Mouse (Mus musculus) heart, embryonic 12.5 days (tissue): ENCODE measurements around the gene Arpc5l. TPM values are rescaled to one million over a fixed set of nuclear protein-coding genes. Genes with fewer than 3 reads are reported as not detected.
A peak's percentile ranks its signal among the peaks of the same experiment; 100 is the strongest.

Experiments used
- ATAC-seq: fragments of 200-750 bp; cut with Nextera tagmentation; 2 replicates; pipeline ENCODE4 v1.8.0; 2017; ENCODE audit warnings: moderate TSS enrichment, moderate library complexity; ENCODE audit not compliant: insufficient number of reproducible peaks, low FRiP score
- H3K27ac ChIP-seq: fragments of 300-500 bp; sonication (generic); 2 replicates; pipeline ENCODE4 v1.5.1; 2016; ENCODE audit warnings: mild to moderate bottlenecking, moderate library complexity; ENCODE audit not compliant: poor library complexity, severe bottlenecking
- H3K27me3 ChIP-seq: fragments of 300-500 bp; sonication (generic); replicated peaks from 2 replicates; pipeline ENCODE4 v1.6.1; 2016; ENCODE audit warnings: mild to moderate bottlenecking, moderate library complexity
- H3K36me3 ChIP-seq: fragments of 300-500 bp; sonication (generic); 2 replicates; pipeline ENCODE4 v1.6.1; 2016; ENCODE audit warnings: mild to moderate bottlenecking, moderate library complexity
- H3K4me1 ChIP-seq: fragments of 300-500 bp; sonication (generic); replicated peaks from 2 replicates; pipeline ENCODE4 v1.6.1; 2016; ENCODE audit warnings: mild to moderate bottlenecking
- H3K4me2 ChIP-seq: fragments of 300-500 bp; sonication (generic); 2 replicates; pipeline ENCODE4 v1.6.1; 2016; ENCODE audit warnings: mild to moderate bottlenecking, moderate library complexity
- H3K4me3 ChIP-seq: fragments of 300-500 bp; sonication (generic); 2 replicates; pipeline ENCODE4 v1.5.1; 2016; ENCODE audit warnings: mild to moderate bottlenecking
- H3K9ac ChIP-seq: fragments of 300-500 bp; sonication (generic); 2 replicates; pipeline ENCODE4 v1.6.1; 2016; ENCODE audit warnings: mild to moderate bottlenecking, moderate library complexity
- H3K9me3 ChIP-seq: fragments of 300-500 bp; sonication (generic); replicated peaks from 2 replicates; pipeline ENCODE4 v1.6.1; 2016; ENCODE audit warnings: mild to moderate bottlenecking, moderate library complexity
- WGBS: fragments of 180-500 bp; shearing (Covaris S2); methylation state at CpG from one replicate; pipeline ENCODE4 v1.1.7; 2016; 5-methylcytosine and 5-hydroxymethylcytosine counted together
- polyA plus RNA-seq: library from polyadenylated mRNA; unstranded; fragments of >200 nt; fragmentation: Nextera tagmentation; extraction: Ambion mirVana; gene quantifications from 2 replicates; pipeline ENCODE4 v1.2.1, GENCODE M21; 2016

Gene Arpc5l
- polyA plus RNA-seq, 1 experiment from 2014 or later, result 82.3 TPM

DNA sequence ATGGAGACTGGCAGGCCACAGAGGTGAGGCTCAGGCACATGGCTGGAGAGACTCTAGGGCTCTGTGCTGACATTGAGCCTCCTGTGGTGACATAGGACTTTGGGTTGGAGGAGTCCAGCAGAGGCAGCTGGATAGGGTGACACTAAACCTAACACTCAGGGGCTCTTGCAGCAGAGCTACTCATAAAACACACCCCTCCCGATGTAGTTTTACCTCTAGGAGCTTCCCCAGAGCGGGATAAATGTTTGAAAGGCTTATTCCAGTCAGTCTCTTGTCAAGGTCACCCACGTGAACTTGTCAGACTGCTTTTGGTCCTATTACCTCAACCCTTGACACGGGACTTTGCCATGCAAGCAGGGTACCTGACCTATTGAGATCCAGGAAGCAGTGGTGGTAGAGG lies 5.8 kb upstream of the Arpc5l start:
- peaks cover 44% of the 10 kb centered on the region for H3K36me3 ChIP-seq
- H3K27me3 ChIP-seq, result no peaks in the 10 kb centered on the region
- H3K27ac ChIP-seq, result no peak overlapping the region; the same call in 1 of the 2 replicates
- no peak overlapping the region for H3K4me2 ChIP-seq
- 48% methylated on average over 4 of the region's 4 CpGs for WGBS
- no peak overlapping the region for H3K9ac ChIP-seq
- no peaks in the 10 kb centered on the region for H3K9me3 ChIP-seq
- no peak overlapping the region for H3K4me3 ChIP-seq
- peaks cover 38% of the 10 kb centered on the region for H3K4me1 ChIP-seq
- no peak for ATAC-seq

DNA sequence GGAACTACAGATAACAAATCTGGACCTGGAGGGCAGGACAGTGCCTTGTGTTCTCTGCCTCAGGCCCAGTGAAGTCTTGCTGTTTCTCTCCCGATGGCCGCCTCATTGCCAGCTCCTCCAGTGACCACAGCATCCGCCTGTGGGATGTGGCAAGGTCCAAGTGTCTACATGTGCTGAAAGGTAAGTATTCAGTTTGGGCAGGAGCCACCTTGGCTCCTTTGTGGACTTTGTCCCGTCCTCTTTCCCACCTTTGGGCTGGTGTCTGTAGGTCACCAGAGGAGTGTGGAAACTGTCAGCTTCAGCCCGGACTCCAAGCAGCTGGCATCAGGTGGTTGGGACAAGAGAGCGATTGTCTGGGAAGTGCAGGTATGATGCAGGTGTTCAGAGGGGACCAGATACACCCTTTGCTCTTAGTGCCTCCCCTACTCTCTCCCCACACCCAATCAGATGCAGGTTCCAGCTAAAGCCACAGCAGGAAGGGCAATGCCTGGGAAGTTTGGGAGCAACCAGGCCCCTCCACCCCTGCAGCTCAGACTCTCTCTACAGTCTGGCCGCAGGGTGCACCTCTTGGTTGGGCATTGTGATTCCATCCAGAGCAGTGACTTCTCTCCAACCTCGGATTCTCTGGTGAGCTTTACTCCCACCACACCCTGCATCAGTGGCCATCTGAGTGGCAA lies 5.1 kb upstream of the Arpc5l start:
- Histone ChIP-seq H3K4me2 (no peak overlapping the region), H3K27me3 (no peaks in the 10 kb centered on the region), H3K4me1 (peaks cover 38% of the 10 kb centered on the region), H3K4me3 (no peak overlapping the region), H3K36me3 (peaks cover 44% of the 10 kb centered on the region), H3K27ac (no peak overlapping the region), H3K9ac (no peak overlapping the region), H3K9me3 (no peaks in the 10 kb centered on the region)
- no peak for ATAC-seq
- 64% methylated on average over 8 of the region's 8 CpGs for WGBS

GRCm38 (mm10) chr2:39000587-39000919 lies 4.6 kb upstream of the Arpc5l start:
- 84% methylated on average over 4 of the region's 4 CpGs for WGBS
- Histone ChIP-seq H3K27ac (no peak overlapping the region), H3K4me2 (no peak overlapping the region)

GRCm38 (mm10) chr2:39001866-39002265 lies 3.3 kb upstream of the Arpc5l start:
- Histone ChIP-seq H3K4me2 (no peak overlapping the region), H3K9ac (no peak overlapping the region), H3K4me1 (peaks cover 47% of the 10 kb centered on the region), H3K4me3 (no peak overlapping the region), H3K36me3 (peaks cover 44% of the 10 kb centered on the region), H3K9me3 (no peaks in the 10 kb centered on the region), H3K27me3 (no peaks in the 10 kb centered on the region), H3K27ac (no peak overlapping the region)
- 84% methylated on average over 3 of the region's 3 CpGs for WGBS
- no peak for ATAC-seq

More at GRCm38 (mm10) chr2:39000587-39000919, 4.6 kb upstream of the Arpc5l start:
- H3K9ac ChIP-seq, result no peak overlapping the region
- ATAC-seq, result no peak
- H3K4me1 ChIP-seq, result peaks cover 38% of the 10 kb centered on the region
- no peaks in the 10 kb centered on the region for H3K9me3 ChIP-seq
- H3K36me3 ChIP-seq, result peaks cover 44% of the 10 kb centered on the region
- no peak overlapping the region for H3K4me3 ChIP-seq
- H3K27me3 ChIP-seq, result no peaks in the 10 kb centered on the region

DNA sequence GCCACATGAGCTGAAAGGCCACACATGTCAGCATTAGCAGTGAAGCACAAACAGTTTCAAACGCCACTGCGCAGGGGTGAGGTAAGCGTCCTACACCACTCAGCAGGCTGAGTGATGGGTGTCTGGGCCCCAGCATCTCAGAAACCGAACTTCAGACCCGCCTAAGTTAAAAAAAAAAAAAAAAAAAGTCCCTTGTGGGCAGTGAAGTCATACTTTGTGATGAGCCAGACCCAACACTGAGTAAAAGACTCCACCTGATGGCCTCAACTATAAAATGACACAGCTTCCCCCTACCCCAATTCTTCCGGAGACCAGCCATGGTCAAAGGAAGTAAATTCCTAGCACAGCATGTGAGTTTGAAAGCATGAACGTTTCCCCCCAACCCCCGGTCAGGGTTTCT lies 2.0 kb upstream of the Arpc5l start:
- ATAC-seq, result no peak

DNA sequence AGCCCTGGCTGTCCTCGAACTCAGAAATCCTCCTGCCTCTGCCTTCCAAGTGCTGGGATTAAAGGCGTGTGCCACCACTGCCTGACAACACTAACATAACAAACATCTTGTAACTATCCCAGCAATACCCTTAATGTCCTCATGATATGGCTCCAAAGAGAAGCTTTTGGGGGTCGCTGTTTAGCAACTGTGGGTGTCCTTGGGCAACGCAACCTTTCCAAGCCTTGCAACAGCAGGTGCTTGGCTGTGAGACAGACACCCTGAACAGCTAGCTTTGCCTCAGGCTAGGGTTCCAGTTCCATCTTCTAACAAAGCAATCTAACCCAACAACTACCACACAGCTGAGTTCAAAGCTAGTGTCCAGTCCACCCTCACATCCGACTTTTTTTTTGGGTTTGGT lies 1.6 kb upstream of the Arpc5l start:
- H3K4me3 ChIP-seq, result peak overlapping the region; percentile 78
- H3K9me3 ChIP-seq, result no peaks in the 10 kb centered on the region
- H3K4me1 ChIP-seq, result peaks cover 39% of the 10 kb centered on the region
- H3K36me3 ChIP-seq, result peaks cover 44% of the 10 kb centered on the region
- no peak overlapping the region for H3K27ac ChIP-seq
- peak overlapping the region; percentile 91 for H3K4me2 ChIP-seq
- peak overlapping the region; percentile 94 for H3K9ac ChIP-seq
- WGBS, result 66% methylated on average over 5 of the region's 5 CpGs
- no peak for ATAC-seq
- no peaks in the 10 kb centered on the region for H3K27me3 ChIP-seq

More for the DNA sequence above, 2.0 kb upstream of the Arpc5l start:
- H3K27me3 ChIP-seq, result no peaks in the 10 kb centered on the region
- no peak overlapping the region for H3K27ac ChIP-seq
- H3K9me3 ChIP-seq, result no peaks in the 10 kb centered on the region
- peaks cover 44% of the 10 kb centered on the region for H3K36me3 ChIP-seq
- 53% methylated on average over 8 of the region's 8 CpGs for WGBS
- H3K9ac ChIP-seq, result peak overlapping the region; percentile 94
- peaks cover 43% of the 10 kb centered on the region for H3K4me1 ChIP-seq
- H3K4me3 ChIP-seq, result peak overlapping the region; percentile 78
- peak overlapping the region; percentile 91 for H3K4me2 ChIP-seq

- peak overlapping the region; percentile 91 for H3K4me2 ChIP-seq
- peak overlapping the region; percentile 94 for H3K9ac ChIP-seq
- H3K9me3 ChIP-seq, result no peaks in the 10 kb centered on the region
- peaks cover 46% of the 10 kb centered on the region for H3K4me1 ChIP-seq
- ATAC-seq, result no peak
- peaks cover 44% of the 10 kb centered on the region for H3K36me3 ChIP-seq
- peak overlapping the region; percentile 81 for H3K27ac ChIP-seq
- 0% methylated on average over 11 of the region's 11 CpGs for WGBS
- H3K27me3 ChIP-seq, result no peaks in the 10 kb centered on the region
- H3K4me3 ChIP-seq, result peak overlapping the region; percentile 78
Measured at GRCm38 (mm10) chr2:39004372-39004771, 776 bp upstream of the Arpc5l start.

GRCm38 (mm10) chr2:39005574-39006079 lies 479 bp downstream of the Arpc5l start, which contains the start of gene Rpl35:
TSS of gene Rpl35 (minus strand) at chr2:39005624.
- Histone ChIP-seq H3K27me3 (no peaks in the 10 kb centered on the region), H3K4me1 (peaks cover 51% of the 10 kb centered on the region)
- 12% methylated on average over 15 of the region's 15 CpGs for WGBS

GRCm38 (mm10) chr2:39006149-39006730 lies 1.1 kb downstream of the Arpc5l start:
- Histone ChIP-seq H3K9ac (0 out of 2 replicates have a peak overlapping the region, but pooled peaks have one; percentile 78), H3K4me2 (peak overlapping the region; percentile 91), H3K27ac (no peak overlapping the region), H3K36me3 (peaks cover 27% of the 10 kb centered on the region), H3K9me3 (no peaks in the 10 kb centered on the region), H3K4me1 (peaks cover 55% of the 10 kb centered on the region), H3K27me3 (no peaks in the 10 kb centered on the region), H3K4me3 (peak overlapping the region; percentile 78)
- no peak for ATAC-seq
- 87% methylated on average over 14 of the region's 14 CpGs for WGBS

More at GRCm38 (mm10) chr2:39005574-39006079, 479 bp downstream of the Arpc5l start, which contains the start of gene Rpl35:
- Histone ChIP-seq H3K9me3 (no peaks in the 10 kb centered on the region), H3K4me3 (peak within 1 kb of the TSS; percentile 78), H3K27ac (peak within 1 kb of the TSS; percentile 81), H3K9ac (peak within 1 kb of the TSS; percentile 94), H3K36me3 (peaks cover 32% of the 10 kb centered on the region), H3K4me2 (peak within 1 kb of the TSS; percentile 91)
- ATAC-seq, result no peak

DNA sequence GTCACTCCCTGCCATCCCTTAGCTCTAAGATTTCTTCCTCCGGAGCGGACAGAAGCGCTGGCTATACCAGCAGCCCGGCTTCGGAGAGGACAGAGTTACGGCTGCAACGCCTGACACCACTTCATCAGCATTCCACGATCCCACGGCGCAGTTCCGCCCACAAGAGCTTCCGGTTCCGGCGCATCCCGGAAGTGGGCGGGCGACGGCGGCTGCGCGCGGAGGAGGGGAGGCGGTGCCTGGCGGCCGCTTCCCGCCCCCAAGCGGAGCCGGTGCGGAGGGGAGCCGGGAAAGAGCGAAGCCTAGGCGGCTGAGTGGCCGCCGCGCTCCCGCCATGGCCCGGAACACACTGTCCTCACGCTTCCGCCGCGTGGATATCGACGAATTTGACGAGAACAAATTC lies 2.7 kb downstream of the Arpc5l start:
- WGBS, result 0% methylated on average over 43 of the region's 44 CpGs
- peak overlapping the region; percentile 86 for H3K27ac ChIP-seq
- ATAC-seq, result peak; percentile 88
- peaks cover 56% of the 10 kb centered on the region for H3K4me1 ChIP-seq
- H3K27me3 ChIP-seq, result no peaks in the 10 kb centered on the region
- H3K9ac ChIP-seq, result peak overlapping the region; percentile 94
- peak overlapping the region; percentile 98 for H3K4me2 ChIP-seq
- H3K36me3 ChIP-seq, result peaks cover 22% of the 10 kb centered on the region
- no peaks in the 10 kb centered on the region for H3K9me3 ChIP-seq
- peak overlapping the region; percentile 94 for H3K4me3 ChIP-seq

DNA sequence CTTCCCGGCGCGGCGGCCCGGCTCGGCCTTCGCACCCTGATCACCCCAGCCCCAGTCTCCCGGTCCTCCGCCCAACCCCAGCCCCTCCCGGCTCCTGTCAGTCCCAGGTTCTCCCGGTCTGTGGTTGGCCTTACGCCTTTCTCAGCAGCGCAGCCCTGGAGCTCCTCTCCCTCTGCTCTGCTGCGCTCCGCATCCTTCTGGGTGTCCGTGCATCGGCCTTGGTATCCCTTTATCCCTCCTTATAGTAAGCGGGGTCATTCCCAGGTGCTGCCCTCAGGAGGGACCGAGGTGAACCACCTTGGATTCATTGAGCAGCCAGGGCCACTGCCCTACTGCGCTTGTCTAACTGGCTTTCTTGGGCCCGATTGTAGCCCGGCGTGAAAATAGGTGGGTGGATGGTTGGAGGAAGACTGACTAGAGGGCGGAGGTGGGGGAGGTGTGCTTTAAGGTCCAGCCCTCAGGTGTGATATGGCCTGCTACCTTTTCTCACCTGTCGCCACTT lies 3.3 kb downstream of the Arpc5l start:
- no peaks in the 10 kb centered on the region for H3K9me3 ChIP-seq
- 1% methylated on average over 25 of the region's 25 CpGs for WGBS
- H3K27ac ChIP-seq, result peak overlapping the region; percentile 86
- peaks cover 21% of the 10 kb centered on the region for H3K36me3 ChIP-seq
- H3K4me3 ChIP-seq, result peak overlapping the region; percentile 94
- H3K9ac ChIP-seq, result peak overlapping the region; percentile 94
- H3K27me3 ChIP-seq, result no peaks in the 10 kb centered on the region
- peak; percentile 48 for ATAC-seq
- H3K4me2 ChIP-seq, result peak overlapping the region; percentile 98
- peaks cover 51% of the 10 kb centered on the region for H3K4me1 ChIP-seq
